Mouse (Mus musculus) right cerebral cortex, postnatal 14 days (tissue): ENCODE measurements around the gene Gm7694.

ENCODE experiments used
- DNase-seq: peaks from one replicate; pipeline ENCODE4 v3.0.0; 2022

The Gm7694 gene

DNA sequence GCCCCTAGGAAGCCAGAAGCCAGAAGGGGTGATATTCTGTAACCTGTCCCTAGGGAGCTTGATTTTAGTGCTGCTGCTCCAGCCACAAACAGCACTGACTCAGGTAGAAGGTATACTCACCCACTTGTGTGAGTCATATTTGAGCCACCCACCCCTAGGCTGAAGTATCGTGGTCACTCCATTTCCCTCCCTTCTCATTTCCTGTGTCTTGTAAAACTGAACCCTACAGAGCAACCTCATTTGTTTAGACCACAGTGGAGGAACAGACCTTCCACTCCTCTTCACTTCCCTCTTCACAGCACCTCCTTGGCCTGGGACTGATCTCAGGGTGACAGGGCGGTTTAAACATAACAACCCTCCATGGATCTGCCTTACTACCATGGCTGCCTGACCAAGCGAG lies 29.1 kb downstream of the Gm7694 start, which contains the start of gene Sh2d1b1:
Sh2d1b1 (plus strand) TSS at position 305 of the 400 bp plus-strand sequence.
- no peak for DNase-seq

DNA sequence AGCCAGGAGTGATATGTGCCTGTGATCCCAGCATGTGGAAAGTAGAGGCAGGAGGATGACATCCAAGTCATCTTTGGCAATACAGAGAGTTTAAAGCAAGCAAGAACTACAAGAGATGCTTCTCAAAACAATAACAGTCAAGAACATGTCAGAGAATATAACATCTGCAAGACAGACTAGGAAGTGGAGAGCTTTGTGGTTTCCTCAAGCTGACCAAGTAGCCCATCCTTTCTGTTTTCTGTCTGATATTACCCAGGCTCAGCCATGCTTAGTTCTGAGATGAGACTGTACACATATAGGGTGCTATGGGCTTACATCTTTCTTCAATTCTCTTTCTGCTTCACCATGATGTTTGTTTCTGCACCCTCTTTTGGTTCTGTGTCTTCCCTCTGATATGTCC lies 32.9 kb downstream of the Gm7694 start:
- DNase-seq = no peak

DNA sequence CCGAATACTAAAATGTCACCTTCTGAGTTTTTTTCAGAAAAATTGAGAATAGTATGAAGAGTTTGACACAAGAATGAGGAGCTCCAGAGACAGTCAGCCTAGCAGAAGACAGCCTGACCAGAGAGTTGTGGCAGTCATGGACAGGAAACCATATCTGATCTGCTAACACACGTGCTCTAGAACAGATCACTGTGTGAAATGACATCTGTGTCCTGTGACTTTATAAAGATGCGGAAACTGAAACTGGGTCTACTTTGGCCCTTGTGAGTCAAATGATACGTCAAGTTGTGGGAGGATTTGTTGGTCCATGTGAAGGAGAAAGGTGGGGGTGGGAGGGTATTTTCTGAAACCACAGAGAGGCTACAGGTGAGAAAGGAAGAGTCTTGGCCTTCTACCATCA lies 35.4 kb downstream of the Gm7694 start:
- DNase-seq = no peak

DNA sequence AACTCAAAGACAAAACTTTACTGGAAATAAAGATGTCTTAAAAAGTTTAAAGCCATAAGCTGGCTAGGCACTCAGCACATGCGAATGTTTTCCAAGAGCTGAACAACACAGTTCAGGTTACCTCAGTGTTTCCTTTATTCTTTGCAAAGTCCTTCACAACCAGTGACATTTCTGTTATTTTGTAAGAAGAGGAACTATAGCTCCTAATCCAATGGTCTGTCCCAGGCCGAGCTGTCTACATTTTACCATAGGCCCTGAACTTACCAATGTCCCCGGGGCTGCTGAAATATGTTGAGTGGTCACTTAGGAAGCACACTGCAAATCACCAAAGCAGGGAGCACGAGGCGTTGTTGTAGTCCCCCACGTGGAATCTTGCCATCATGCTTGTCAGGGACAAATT lies 35.9 kb downstream of the Gm7694 start:
- DNase-seq = no peak

DNA sequence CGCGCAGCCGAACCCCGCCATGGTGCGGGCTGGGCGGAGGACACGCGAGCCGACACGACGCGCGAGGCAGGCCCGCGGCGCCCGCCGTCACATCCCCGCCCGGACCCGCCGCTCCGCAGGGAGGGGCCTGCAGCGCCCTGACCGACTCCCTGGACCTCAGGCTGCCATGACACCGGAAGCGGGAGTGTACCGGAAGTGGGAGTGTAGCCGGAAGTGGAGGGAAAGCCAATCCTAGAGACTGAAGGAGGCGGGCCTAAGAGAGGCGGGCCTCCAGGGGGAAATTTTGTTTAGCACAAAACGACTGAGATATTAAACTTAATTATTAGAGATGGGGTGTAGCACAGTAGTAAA lies 50.6 kb downstream of the Gm7694 start:
- DNase-seq = peak; percentile 78

DNA sequence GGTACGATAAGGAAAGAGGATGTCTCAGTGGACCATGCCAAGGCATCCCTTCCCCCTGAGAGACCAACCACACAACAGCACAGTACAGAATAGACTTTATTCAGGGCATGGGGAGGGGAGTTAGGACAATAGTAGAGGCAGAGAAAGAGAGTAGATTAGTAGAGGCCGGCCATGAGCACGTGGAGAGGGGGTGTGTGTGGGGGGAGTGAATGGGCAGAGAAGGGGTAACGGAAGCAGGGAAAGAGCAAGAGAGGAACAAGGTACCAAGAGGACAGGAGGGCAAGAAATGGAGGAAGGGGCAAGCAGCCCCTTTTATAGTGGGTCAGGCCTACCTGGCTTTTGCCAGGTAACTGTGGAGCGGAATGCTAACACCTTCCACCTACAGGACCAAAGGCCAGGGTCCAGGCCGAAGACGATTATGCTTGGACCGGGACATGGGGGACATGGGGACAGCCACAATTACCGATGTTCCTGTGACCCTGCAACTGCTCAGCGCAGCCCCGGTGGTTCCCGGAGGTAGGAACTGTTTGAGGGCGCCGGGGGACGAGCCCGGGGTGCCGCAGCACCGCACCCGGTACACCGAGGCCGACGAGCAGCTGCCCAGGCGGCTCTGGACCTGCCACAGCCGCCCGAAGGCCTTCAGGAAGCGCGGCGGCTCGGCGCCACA lies 51.1 kb downstream of the Gm7694 start:
- no peak for DNase-seq
